Mouse (Mus musculus) neutrophil, adult 5-6 weeks (primary cell): ENCODE results near the gene Hdhd5. TPM values are rescaled to one million over a fixed set of nuclear protein-coding genes. Genes with fewer than 3 reads are reported as not detected.

ENCODE experiments used
- ATAC-seq: fragments of 151-379, 151-347 bp; 2 replicates; pipeline ENCODE4 v1.8.0; 2017; ENCODE audit warnings: mild to moderate bottlenecking, moderate TSS enrichment; ENCODE audit not compliant: insufficient number of reproducible peaks, poor library complexity, low FRiP score, severe bottlenecking; ENCODE audit errors: extremely low read depth
- total RNA-seq: library from RNA; stranded (forward); fragments of 200-1000 nt; gene quantifications from 2 replicates; pipeline ENCODE4 v1.2.3, GENCODE M21; 2017

Gene Hdhd5
- total RNA-seq, 1 experiment from 2014 or later = 25.8 TPM

GRCm38 (mm10) chr6:120539132-120539759 lies 8.1 kb upstream of the Hdhd5 start:
- peak; percentile 91 for ATAC-seq

- ATAC-seq = no peak
Measured at GRCm38 (mm10) chr6:120536337-120536736, 5.2 kb upstream of the Hdhd5 start.

- ATAC-seq = no peak
Measured at GRCm38 (mm10) chr6:120532594-120532993, 1.5 kb upstream of the Hdhd5 start.

GRCm38 (mm10) chr6:120529123-120529522 lies 2.0 kb downstream of the Hdhd5 start:
- ATAC-seq = no peak

GRCm38 (mm10) chr6:120524796-120525195 lies 6.3 kb downstream of the Hdhd5 start:
- ATAC-seq = no peak

- ATAC-seq = no peak
Measured at GRCm38 (mm10) chr6:120519647-120520046, 11.5 kb downstream of the Hdhd5 start.

- no peak for ATAC-seq
Measured at GRCm38 (mm10) chr6:120517311-120517710, 13.8 kb downstream of the Hdhd5 start.

GRCm38 (mm10) chr6:120516879-120517278 lies 14.2 kb downstream of the Hdhd5 start:
- ATAC-seq = no peak

- no peak for ATAC-seq
Measured at GRCm38 (mm10) chr6:120516422-120516821, 14.7 kb downstream of the Hdhd5 start.

- ATAC-seq = no peak
Measured at GRCm38 (mm10) chr6:120511212-120511611, 19.9 kb downstream of the Hdhd5 start.

GRCm38 (mm10) chr6:120510425-120510824 lies 20.7 kb downstream of the Hdhd5 start:
- ATAC-seq = no peak

GRCm38 (mm10) chr6:120509975-120510374 lies 21.1 kb downstream of the Hdhd5 start:
- no peak for ATAC-seq

GRCm38 (mm10) chr6:120508645-120509044 lies 22.5 kb downstream of the Hdhd5 start:
- ATAC-seq = no peak

- no peak for ATAC-seq
Measured at GRCm38 (mm10) chr6:120505531-120505930, 25.6 kb downstream of the Hdhd5 start.

- ATAC-seq = no peak
Measured at GRCm38 (mm10) chr6:120504051-120504450, 27.1 kb downstream of the Hdhd5 start.

- no peak for ATAC-seq
Measured at GRCm38 (mm10) chr6:120496544-120496943, 34.6 kb downstream of the Hdhd5 start.

GRCm38 (mm10) chr6:120493374-120494181 lies 37.5 kb downstream of the Hdhd5 start, which contains the start of gene Tmem121b:
Tmem121b (minus strand) TSS chr6:120493807.
- no peak for ATAC-seq

GRCm38 (mm10) chr6:120492499-120493373 lies 38.4 kb downstream of the Hdhd5 start:
- no peak for ATAC-seq

GRCm38 (mm10) chr6:120491862-120492498 lies 39.1 kb downstream of the Hdhd5 start:
- ATAC-seq = no peak
